Mouse (Mus musculus): Measurements from ENCODE around the gene Phactr2. TPM values are rescaled to one million over a fixed set of nuclear protein-coding genes. Genes with fewer than 3 reads are reported as not detected.

The Phactr2 gene
- polyA plus RNA-seq, 1 experiment from 2014 or later = 10.0 TPM

DNA sequence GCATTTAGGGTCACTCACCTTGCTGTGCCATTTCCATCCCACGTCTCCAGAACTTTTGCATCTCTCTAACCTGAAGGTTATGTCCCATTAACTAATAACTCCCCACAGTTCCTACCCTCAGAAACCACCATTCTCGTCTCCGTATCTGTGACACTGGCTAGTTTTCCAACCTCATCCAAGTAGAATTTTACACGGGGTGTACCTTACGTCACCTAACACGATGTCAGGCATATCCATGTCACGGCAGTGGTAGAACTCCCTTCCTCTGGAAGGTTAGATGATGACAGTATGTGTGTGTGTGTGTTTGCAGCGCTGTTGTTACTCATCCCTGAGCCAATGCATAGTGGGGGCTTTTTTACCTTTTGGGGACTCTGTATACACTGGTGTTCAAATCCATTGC, 225.1 kb downstream of the Phactr2 start:
- H3K9ac ChIP-seq (ENCODE audit: low read depth, low read length) = no peak overlapping the region
- 0 out of 2 replicates have a peak, but pooled peaks cover 2% of the 10 kb centered on the region for H3K36me3 ChIP-seq (ENCODE audit: control insufficient read depth, insufficient read depth, low read length)
- no peaks in the 10 kb centered on the region for H3K27me3 ChIP-seq (replicated peaks; ENCODE audit: control insufficient read depth, insufficient read depth, low read length)
- H3K27ac ChIP-seq (ENCODE audit: low read length) = no peak overlapping the region
- no peaks in the 10 kb centered on the region for H3K9me3 ChIP-seq (ENCODE audit: control insufficient read depth, low read length)
- ATAC-seq = no peak
- no peak overlapping the region for H3K4me2 ChIP-seq (ENCODE audit: low read depth, low read length)
- 98% methylated on average over 8 of the region's 8 CpGs for WGBS
- H3K4me3 ChIP-seq (ENCODE audit: low read length) = no peak overlapping the region
- peaks cover 5% of the 10 kb centered on the region; the same call in 1 of the 2 replicates for H3K4me1 ChIP-seq (ENCODE audit: control insufficient read depth, insufficient read depth, low read length)

DNA sequence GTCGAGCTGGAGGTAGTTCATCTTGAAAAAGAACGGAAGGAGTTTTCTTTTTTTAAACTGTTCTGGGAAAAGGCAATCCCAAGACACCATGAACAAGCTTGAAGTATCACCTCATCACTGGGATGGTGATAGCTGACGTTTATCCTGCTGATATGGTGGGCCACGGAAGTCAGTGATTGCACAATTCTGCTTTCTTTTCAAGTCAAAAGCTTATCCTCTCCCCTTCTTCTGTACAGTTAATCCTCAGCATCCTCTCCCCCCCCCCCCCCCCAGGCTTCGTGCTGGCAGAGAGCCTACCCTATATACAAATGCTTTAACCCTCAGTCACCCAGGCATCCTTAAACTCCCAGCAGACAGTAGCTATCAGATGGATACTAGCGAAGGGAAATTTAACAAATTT, 228.5 kb downstream of the Phactr2 start:
- ATAC-seq = 0 out of 2 replicates have a peak, but pooled peaks have one; percentile 36
- Histone ChIP-seq H3K9ac (ENCODE audit: low read depth, low read length) (no peak overlapping the region), H3K27ac (ENCODE audit: low read length) (0 out of 2 replicates have a peak overlapping the region, but pooled peaks have one; percentile 14), H3K4me2 (ENCODE audit: low read depth, low read length) (no peak overlapping the region), H3K9me3 (ENCODE audit: control insufficient read depth, low read length) (no peaks in the 10 kb centered on the region), H3K4me1 (ENCODE audit: control insufficient read depth, insufficient read depth, low read length) (peaks cover 11% of the 10 kb centered on the region; the same call in 1 of the 2 replicates), H3K4me3 (ENCODE audit: low read length) (no peak overlapping the region), H3K27me3 (replicated peaks; ENCODE audit: control insufficient read depth, insufficient read depth, low read length) (no peaks in the 10 kb centered on the region), H3K36me3 (ENCODE audit: control insufficient read depth, insufficient read depth, low read length) (0 out of 2 replicates have a peak, but pooled peaks cover 2% of the 10 kb centered on the region)
- WGBS = 44% methylated on average over 5 of the region's 6 CpGs

- ATAC-seq = no peak
- no peak overlapping the region for H3K27ac ChIP-seq (ENCODE audit: low read length)
- peaks cover 20% of the 10 kb centered on the region for H3K4me1 ChIP-seq (ENCODE audit: control insufficient read depth, insufficient read depth, low read length)
- H3K36me3 ChIP-seq (ENCODE audit: control insufficient read depth, insufficient read depth, low read length) = 0 out of 2 replicates have a peak, but pooled peaks cover 2% of the 10 kb centered on the region
- no peak overlapping the region for H3K4me2 ChIP-seq (ENCODE audit: low read depth, low read length)
- H3K27me3 ChIP-seq (replicated peaks; ENCODE audit: control insufficient read depth, insufficient read depth, low read length) = no peaks in the 10 kb centered on the region
- H3K9me3 ChIP-seq (ENCODE audit: control insufficient read depth, low read length) = no peaks in the 10 kb centered on the region
- no peak overlapping the region for H3K4me3 ChIP-seq (ENCODE audit: low read length)
- H3K9ac ChIP-seq (ENCODE audit: low read depth, low read length) = no peak overlapping the region
- WGBS = 60% methylated on average over 3 of the region's 3 CpGs
Observed at GRCm38 (mm10) chr10:13244192-13244591, 230.0 kb downstream of the Phactr2 start.

- H3K27me3 ChIP-seq (replicated peaks; ENCODE audit: control insufficient read depth, insufficient read depth, low read length) = no peaks in the 10 kb centered on the region
- H3K4me1 ChIP-seq (ENCODE audit: control insufficient read depth, insufficient read depth, low read length) = peaks cover 27% of the 10 kb centered on the region
- H3K9ac ChIP-seq (ENCODE audit: low read depth, low read length) = no peak overlapping the region
- H3K36me3 ChIP-seq (ENCODE audit: control insufficient read depth, insufficient read depth, low read length) = no peaks in the 10 kb centered on the region
- H3K4me3 ChIP-seq (ENCODE audit: low read length) = no peak overlapping the region
- WGBS = 24% methylated on average over 4 of the region's 4 CpGs
- ATAC-seq = peak; percentile 94
- H3K9me3 ChIP-seq (ENCODE audit: control insufficient read depth, low read length) = no peaks in the 10 kb centered on the region
- H3K4me2 ChIP-seq (ENCODE audit: low read depth, low read length) = peak overlapping the region; percentile 12; the same call in 1 of the 2 replicates
- H3K27ac ChIP-seq (ENCODE audit: low read length) = peak overlapping the region; percentile 84
Observed at GRCm38 (mm10) chr10:13240431-13240830, 233.8 kb downstream of the Phactr2 start.

DNA sequence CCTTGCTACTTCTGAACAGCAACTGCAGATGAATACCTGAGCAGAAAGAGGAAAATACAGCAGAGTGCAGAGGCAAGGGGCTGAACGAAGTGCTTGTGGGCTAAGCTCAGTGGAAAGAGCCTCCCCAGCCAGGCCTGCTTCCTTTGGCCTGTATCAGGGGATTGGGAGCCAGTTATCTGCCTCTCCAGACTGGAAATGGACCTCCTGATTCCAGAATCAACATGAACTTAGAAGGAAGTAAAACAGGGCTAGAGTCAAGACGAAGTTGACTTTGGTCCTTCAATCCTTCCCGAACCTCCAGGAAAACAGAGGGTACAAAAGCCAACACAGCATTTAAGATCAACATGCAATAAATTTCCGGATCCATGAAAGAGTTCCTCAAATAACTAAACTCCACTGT, 236.0 kb downstream of the Phactr2 start:
- Histone ChIP-seq H3K36me3 (ENCODE audit: control insufficient read depth, insufficient read depth, low read length) (no peaks in the 10 kb centered on the region), H3K4me2 (ENCODE audit: low read depth, low read length) (no peak overlapping the region), H3K9me3 (ENCODE audit: control insufficient read depth, low read length) (no peaks in the 10 kb centered on the region), H3K9ac (ENCODE audit: low read depth, low read length) (no peak overlapping the region), H3K27ac (ENCODE audit: low read length) (peak overlapping the region; percentile 78), H3K4me3 (ENCODE audit: low read length) (no peak overlapping the region), H3K27me3 (replicated peaks; ENCODE audit: control insufficient read depth, insufficient read depth, low read length) (no peaks in the 10 kb centered on the region), H3K4me1 (ENCODE audit: control insufficient read depth, insufficient read depth, low read length) (peaks cover 25% of the 10 kb centered on the region)
- 73% methylated on average over 4 of the region's 4 CpGs for WGBS
- ATAC-seq = no peak

DNA sequence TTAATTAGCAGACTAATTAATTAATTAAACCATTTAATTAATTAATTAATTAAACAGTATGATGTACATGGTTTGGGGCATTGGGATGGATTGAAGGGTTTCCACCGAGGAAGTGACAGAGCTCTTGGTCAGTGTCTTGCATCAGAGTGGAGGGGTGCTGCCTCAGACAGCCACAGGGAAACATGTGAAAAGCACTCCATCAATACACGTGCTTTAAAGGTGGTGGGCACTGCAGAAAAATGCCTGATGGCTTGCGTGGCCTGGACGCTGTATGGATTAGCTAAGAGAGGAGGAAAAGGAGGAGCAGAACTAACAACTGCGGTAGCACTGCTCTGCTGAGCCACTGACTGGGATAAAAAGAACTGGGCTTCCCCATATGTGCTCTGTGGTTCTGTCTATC, 237.3 kb downstream of the Phactr2 start:
- ATAC-seq = no peak
- Histone ChIP-seq H3K36me3 (ENCODE audit: control insufficient read depth, insufficient read depth, low read length) (no peaks in the 10 kb centered on the region), H3K27ac (ENCODE audit: low read length) (no peak overlapping the region), H3K4me1 (ENCODE audit: control insufficient read depth, insufficient read depth, low read length) (peaks cover 25% of the 10 kb centered on the region), H3K9me3 (ENCODE audit: control insufficient read depth, low read length) (no peaks in the 10 kb centered on the region), H3K27me3 (replicated peaks; ENCODE audit: control insufficient read depth, insufficient read depth, low read length) (no peaks in the 10 kb centered on the region), H3K4me3 (ENCODE audit: low read length) (no peak overlapping the region), H3K9ac (ENCODE audit: low read depth, low read length) (no peak overlapping the region), H3K4me2 (ENCODE audit: low read depth, low read length) (no peak overlapping the region)
- 87% methylated on average over 5 of the region's 5 CpGs for WGBS

GRCm38 (mm10) chr10:13234503-13234902, 239.7 kb downstream of the Phactr2 start:
- no peak overlapping the region for H3K4me2 ChIP-seq (ENCODE audit: low read depth, low read length)
- no peak overlapping the region for H3K27ac ChIP-seq (ENCODE audit: low read length)
- no peaks in the 10 kb centered on the region for H3K9me3 ChIP-seq (ENCODE audit: control insufficient read depth, low read length)
- H3K27me3 ChIP-seq (replicated peaks; ENCODE audit: control insufficient read depth, insufficient read depth, low read length) = no peaks in the 10 kb centered on the region
- peak; percentile 50 for ATAC-seq
- 49% methylated on average over 3 of the region's 3 CpGs for WGBS
- no peak overlapping the region for H3K4me3 ChIP-seq (ENCODE audit: low read length)
- H3K36me3 ChIP-seq (ENCODE audit: control insufficient read depth, insufficient read depth, low read length) = no peaks in the 10 kb centered on the region
- peaks cover 10% of the 10 kb centered on the region for H3K4me1 ChIP-seq (ENCODE audit: control insufficient read depth, insufficient read depth, low read length)
- no peak overlapping the region for H3K9ac ChIP-seq (ENCODE audit: low read depth, low read length)

- Histone ChIP-seq H3K4me1 (ENCODE audit: control insufficient read depth, insufficient read depth, low read length) (peaks cover 8% of the 10 kb centered on the region), H3K9me3 (ENCODE audit: control insufficient read depth, low read length) (no peaks in the 10 kb centered on the region), H3K36me3 (ENCODE audit: control insufficient read depth, insufficient read depth, low read length) (no peaks in the 10 kb centered on the region), H3K4me3 (ENCODE audit: low read length) (no peak overlapping the region), H3K4me2 (ENCODE audit: low read depth, low read length) (no peak overlapping the region), H3K27ac (ENCODE audit: low read length) (no peak overlapping the region), H3K27me3 (replicated peaks; ENCODE audit: control insufficient read depth, insufficient read depth, low read length) (no peaks in the 10 kb centered on the region), H3K9ac (ENCODE audit: low read depth, low read length) (no peak overlapping the region)
- ATAC-seq = no peak
- 85% methylated on average over 10 of the region's 10 CpGs for WGBS
Observed at GRCm38 (mm10) chr10:13233941-13234340, 240.3 kb downstream of the Phactr2 start.

- peaks cover 5% of the 10 kb centered on the region; the same call in 1 of the 2 replicates for H3K4me1 ChIP-seq (ENCODE audit: control insufficient read depth, insufficient read depth, low read length)
- no peaks in the 10 kb centered on the region for H3K36me3 ChIP-seq (ENCODE audit: control insufficient read depth, insufficient read depth, low read length)
- H3K27me3 ChIP-seq (replicated peaks; ENCODE audit: control insufficient read depth, insufficient read depth, low read length) = no peaks in the 10 kb centered on the region
- no peak overlapping the region for H3K4me3 ChIP-seq (ENCODE audit: low read length)
- H3K9ac ChIP-seq (ENCODE audit: low read depth, low read length) = no peak overlapping the region
- no peak for ATAC-seq
- no peaks in the 10 kb centered on the region for H3K9me3 ChIP-seq (ENCODE audit: control insufficient read depth, low read length)
- H3K4me2 ChIP-seq (ENCODE audit: low read depth, low read length) = no peak overlapping the region
- 78% methylated on average over 2 of the region's 2 CpGs for WGBS
- H3K27ac ChIP-seq (ENCODE audit: low read length) = no peak overlapping the region
Observed at GRCm38 (mm10) chr10:13233143-13233622, 241.0 kb downstream of the Phactr2 start.

All from intestine, embryonic 16.5 days (tissue).